Mouse (Mus musculus): Measurements from ENCODE around the gene Arcn1. TPM values are rescaled to one million over a fixed set of nuclear protein-coding genes. Genes with fewer than 3 reads are reported as not detected.
"Not testable (repeated sequence)": the region's sequence is repeated elsewhere in the genome, so short reads cannot be mapped to it uniquely, and the experiment has no call there.

The Arcn1 gene
- total RNA-seq (2021), result 100 to 1,000 TPM; 102 to 109 TPM
- long read RNA-seq, experiment 1, full-length matches to known transcripts, result 91 of 107 reads
- long read RNA-seq, experiment 1, partial matches to known transcripts, result 13 of 107 reads
- long read RNA-seq, experiment 1, other reads (novel, unspliced or antisense), result 3 of 107 reads
- long read RNA-seq, experiment 2, full-length matches to known transcripts, result 101 of 125 reads
- long read RNA-seq, experiment 2, partial matches to known transcripts, result 5 of 125 reads
- long read RNA-seq, experiment 2, other reads (novel, unspliced or antisense), result 19 of 125 reads

GRCm38 (mm10) chr9:44767101-44768028, at the start of gene Arcn1, which contains the start of gene Ift46:
TSS of gene Arcn1 (minus strand) at chr9:44767845.
TSS of gene Ift46 (plus strand) at chr9:44767908.
- peak; percentile 81 to 89 for DNase-seq (ENCODE audit: low spot score in 2 of 2)

GRCm38 (mm10) chr9:44814179-44814578, 46.5 kb upstream of the Arcn1 start:
- no peak for DNase-seq (ENCODE audit: low spot score in 2 of 2)

GRCm38 (mm10) chr9:44810316-44810715, 42.7 kb upstream of the Arcn1 start:
- no peak for DNase-seq (ENCODE audit: low spot score in 2 of 2)

- no peak for DNase-seq (ENCODE audit: low spot score in 2 of 2)
Measured at GRCm38 (mm10) chr9:44807778-44808177, 40.1 kb upstream of the Arcn1 start.

- no peak for DNase-seq (ENCODE audit: low spot score in 2 of 2)
Measured at GRCm38 (mm10) chr9:44807141-44807540, 39.5 kb upstream of the Arcn1 start.

- no peak for DNase-seq (ENCODE audit: low spot score in 2 of 2)
Measured at GRCm38 (mm10) chr9:44805536-44805935, 37.9 kb upstream of the Arcn1 start.

- no peak for DNase-seq (ENCODE audit: low spot score in 2 of 2)
Measured at GRCm38 (mm10) chr9:44804678-44805077, 37.0 kb upstream of the Arcn1 start.

GRCm38 (mm10) chr9:44802808-44803450, 35.3 kb upstream of the Arcn1 start, which contains the start of gene Ttc36:
TSS of gene Ttc36 (minus strand) at chr9:44803072.
- no peak for DNase-seq (ENCODE audit: low spot score in 2 of 2)

- no peak for DNase-seq (ENCODE audit: low spot score in 2 of 2)
Measured at GRCm38 (mm10) chr9:44801669-44802068, 34.0 kb upstream of the Arcn1 start.

- no peak for DNase-seq (ENCODE audit: low spot score in 2 of 2)
Measured at GRCm38 (mm10) chr9:44799958-44800324, 32.3 kb upstream of the Arcn1 start.

GRCm38 (mm10) chr9:44799102-44799957, 31.7 kb upstream of the Arcn1 start, which contains the start of gene Tmem25:
TSS of gene Tmem25 (minus strand) at chr9:44799307.
- DNase-seq (ENCODE audit: low spot score in 2 of 2), result peak; percentile 87 to 90

GRCm38 (mm10) chr9:44798298-44798697, 30.7 kb upstream of the Arcn1 start:
- DNase-seq (ENCODE audit: low spot score in 2 of 2), result no peak

- DNase-seq (ENCODE audit: low spot score in 2 of 2), result no peak
Measured at GRCm38 (mm10) chr9:44792842-44793241, 25.2 kb upstream of the Arcn1 start.

- DNase-seq (ENCODE audit: low spot score in 2 of 2), result peak; percentile 89 to 94
Measured at GRCm38 (mm10) chr9:44772750-44773651, 5.4 kb upstream of the Arcn1 start.

- no peak for DNase-seq (ENCODE audit: low spot score in 2 of 2)
Measured at GRCm38 (mm10) chr9:44772392-44772749, 4.7 kb upstream of the Arcn1 start.

GRCm38 (mm10) chr9:44771376-44771775, 3.7 kb upstream of the Arcn1 start:
- DNase-seq (ENCODE audit: low spot score in 2 of 2), result no peak

- DNase-seq (ENCODE audit: low spot score in 2 of 2), result not testable (repeated sequence)
Measured at GRCm38 (mm10) chr9:44768029-44768394, 367 bp upstream of the Arcn1 start.

- no peak for DNase-seq (ENCODE audit: low spot score in 2 of 2)
Measured at GRCm38 (mm10) chr9:44760873-44761272, 6.8 kb downstream of the Arcn1 start.

GRCm38 (mm10) chr9:44748473-44748872, 19.2 kb downstream of the Arcn1 start:
- no peak for DNase-seq (ENCODE audit: low spot score in 2 of 2)

GRCm38 (mm10) chr9:44747341-44747740, 20.3 kb downstream of the Arcn1 start:
- no peak for DNase-seq (ENCODE audit: low spot score in 2 of 2)

All from layer of hippocampus, postnatal 14 days (tissue).